Mouse (Mus musculus) kidney, postnatal 0 days (tissue): Measurements from ENCODE around the gene Trim12c. TPM values are rescaled to one million over a fixed set of nuclear protein-coding genes. Genes with fewer than 3 reads are reported as not detected.
"Not testable (repeated sequence)": the region's sequence is repeated elsewhere in the genome, so short reads cannot be mapped to it uniquely, and the experiment has no call there.

Experiments
- ATAC-seq: fragments of 200-750 bp; cut with Nextera tagmentation; replicated peaks from 2 replicates; pipeline ENCODE4 v1.8.0; 2017; ENCODE audit warnings: low read depth, moderate number of reproducible peaks, moderate TSS enrichment, moderate library complexity; ENCODE audit not compliant: low FRiP score
- DNase-seq: peaks from one replicate; pipeline ENCODE4 v3.0.0-alpha.2; 2016; ENCODE audit warnings: low spot score
- H3K27ac ChIP-seq: fragments of 300-500 bp; sonication (generic); 2 replicates; pipeline ENCODE4 v1.5.1; 2014; ENCODE audit warnings: mild to moderate bottlenecking
- H3K27me3 ChIP-seq: fragments of 300-500 bp; sonication (generic); 2 replicates; pipeline ENCODE4 v1.6.1; 2014; ENCODE audit warnings: low read length, mixed read lengths; ENCODE audit not compliant: insufficient read depth
- H3K36me3 ChIP-seq: fragments of 300-500 bp; sonication (generic); 2 replicates; pipeline ENCODE4 v1.6.1; 2014; ENCODE audit warnings: low read length, mixed read lengths; ENCODE audit not compliant: insufficient read depth
- H3K4me1 ChIP-seq: fragments of 300-500 bp; sonication (generic); replicated peaks from 2 replicates; pipeline ENCODE4 v1.6.1; 2014; ENCODE audit warnings: antibody characterized with exemption, low read length, mixed read lengths; ENCODE audit not compliant: insufficient read depth
- H3K4me2 ChIP-seq: fragments of 300-500 bp; sonication (generic); 2 replicates; pipeline ENCODE4 v1.6.1; 2014; ENCODE audit warnings: mild to moderate bottlenecking, low read length, moderate library complexity, mixed read lengths
- H3K4me3 ChIP-seq: fragments of 300-500 bp; sonication (generic); replicated peaks from 2 replicates; pipeline ENCODE4 v1.5.1; 2014; ENCODE audit warnings: low read depth, low read length
- H3K9ac ChIP-seq: fragments of 300-500 bp; sonication (generic); 2 replicates; pipeline ENCODE4 v1.6.1; 2014; ENCODE audit warnings: low read depth, low read length
- H3K9me3 ChIP-seq: fragments of 300-500 bp; sonication (generic); replicated peaks from 2 replicates; pipeline ENCODE4 v1.6.1; 2016; ENCODE audit warnings: low read length, inconsistent platforms, mixed read lengths
- CTCF ChIP-seq: IDR thresholded peaks from 2 replicates; pipeline ENCODE4 v1.5.1; 2016; ENCODE audit warnings: antibody characterized with exemption, low read depth, mild to moderate bottlenecking, moderate library complexity
- WGBS: fragments of 180-500 bp; shearing (Covaris S2); extraction: QIAGEN DNeasy Blood & Tissue Kit; methylation state at CpG from one replicate; pipeline ENCODE4 v1.1.7; 2014; 5-methylcytosine and 5-hydroxymethylcytosine counted together
- polyA plus RNA-seq: library from polyadenylated mRNA; unstranded; fragments of >200 nt; fragmentation: Nextera tagmentation; extraction: Ambion mirVana; gene quantifications from 2 replicates; pipeline ENCODE4 v1.2.1, GENCODE M21; 2015

Gene Trim12c
- polyA plus RNA-seq, 1 experiment from 2014 or later, result 2.2 TPM

GRCm38 (mm10) chr7:104353600-104353967 lies 422 bp upstream of the Trim12c start:
- H3K27ac ChIP-seq, result peak overlapping the region; percentile 50; the same call in 1 of the 2 replicates
- TF ChIP-seq CTCF, result no peak
- no peak overlapping the region for H3K9ac ChIP-seq
- H3K27me3 ChIP-seq, result no peaks in the 10 kb centered on the region
- ATAC-seq, result peak; percentile 38
- H3K36me3 ChIP-seq, result no peaks in the 10 kb centered on the region
- H3K4me1 ChIP-seq, result no peaks in the 10 kb centered on the region
- H3K4me3 ChIP-seq, result peak overlapping the region; percentile 46
- WGBS, result 73% methylated on average over 2 of the region's 2 CpGs
- no peak for DNase-seq
- peak overlapping the region; percentile 60; the same call in 1 of the 2 replicates for H3K4me2 ChIP-seq
- no peaks in the 10 kb centered on the region for H3K9me3 ChIP-seq

GRCm38 (mm10) chr7:104348043-104348442 lies 5.1 kb downstream of the Trim12c start:
- not testable (repeated sequence) for DNase-seq, H3K9ac ChIP-seq, H3K4me3 ChIP-seq, H3K27ac ChIP-seq, H3K36me3 ChIP-seq, H3K9me3 ChIP-seq, H3K4me1 ChIP-seq, ATAC-seq, H3K27me3 ChIP-seq, H3K4me2 ChIP-seq
- WGBS, result 90% methylated on average over 4 of the region's 4 CpGs

GRCm38 (mm10) chr7:104340744-104341143 lies 12.4 kb downstream of the Trim12c start:
- DNase-seq, H3K4me1 ChIP-seq, H3K4me3 ChIP-seq, H3K9ac ChIP-seq, H3K36me3 ChIP-seq, H3K9me3 ChIP-seq, ATAC-seq, H3K27ac ChIP-seq, H3K27me3 ChIP-seq, H3K4me2 ChIP-seq: not testable (repeated sequence)
- 85% methylated on average over 2 of the region's 4 CpGs for WGBS

GRCm38 (mm10) chr7:104335547-104335946 lies 17.6 kb downstream of the Trim12c start:
- not testable (repeated sequence) for H3K36me3 ChIP-seq, ATAC-seq, H3K4me2 ChIP-seq, H3K9ac ChIP-seq, H3K4me3 ChIP-seq, H3K27me3 ChIP-seq, H3K4me1 ChIP-seq, H3K9me3 ChIP-seq, DNase-seq, H3K27ac ChIP-seq
- WGBS, result 79% methylated on average over 3 of the region's 3 CpGs

- not testable (repeated sequence) for H3K4me3 ChIP-seq, H3K9ac ChIP-seq, H3K27ac ChIP-seq, H3K9me3 ChIP-seq, ATAC-seq, H3K4me1 ChIP-seq, H3K4me2 ChIP-seq, H3K36me3 ChIP-seq, DNase-seq, H3K27me3 ChIP-seq
- 92% methylated on average over 2 of the region's 2 CpGs for WGBS
Measured at GRCm38 (mm10) chr7:104329171-104329570, 24.0 kb downstream of the Trim12c start, which contains the start of gene Trim34b. Gene Trim34b (plus strand): TSS chr7:104329471.

- 71% methylated on average over 9 of the region's 9 CpGs for WGBS
- H3K36me3 ChIP-seq, result no peaks in the 10 kb centered on the region
Measured at GRCm38 (mm10) chr7:104322028-104322427, 31.1 kb downstream of the Trim12c start.

GRCm38 (mm10) chr7:104315369-104316080 lies 37.6 kb downstream of the Trim12c start, which contains the start of gene Trim12a:
Gene Trim12a (minus strand): TSS chr7:104315466.
- WGBS, result 21% methylated on average over 4 of the region's 4 CpGs
- peak within 1 kb of the TSS; percentile 55 for H3K27ac ChIP-seq
- H3K9me3 ChIP-seq, H3K4me1 ChIP-seq, H3K27me3 ChIP-seq, DNase-seq, H3K36me3 ChIP-seq: not testable (repeated sequence)
- peak within 1 kb of the TSS; percentile 44 for H3K4me3 ChIP-seq
- peak within 1 kb of the TSS; percentile 52 for H3K4me2 ChIP-seq
- peak within 1 kb of the TSS; percentile 44; the same call in 1 of the 2 replicates for H3K9ac ChIP-seq
- peak; percentile 93 for ATAC-seq

More at GRCm38 (mm10) chr7:104322028-104322427, 31.1 kb downstream of the Trim12c start:
- DNase-seq (no peak), ATAC-seq (no peak)
- Histone ChIP-seq H3K9ac (no peak overlapping the region), H3K9me3 (no peaks in the 10 kb centered on the region), H3K27ac (no peak overlapping the region), H3K4me1 (no peaks in the 10 kb centered on the region), H3K4me2 (no peak overlapping the region), H3K4me3 (no peak overlapping the region), H3K27me3 (no peaks in the 10 kb centered on the region)
- no peak for TF ChIP-seq CTCF
